Mouse (Mus musculus): Measurements from ENCODE around the gene Snd1.

DNA sequence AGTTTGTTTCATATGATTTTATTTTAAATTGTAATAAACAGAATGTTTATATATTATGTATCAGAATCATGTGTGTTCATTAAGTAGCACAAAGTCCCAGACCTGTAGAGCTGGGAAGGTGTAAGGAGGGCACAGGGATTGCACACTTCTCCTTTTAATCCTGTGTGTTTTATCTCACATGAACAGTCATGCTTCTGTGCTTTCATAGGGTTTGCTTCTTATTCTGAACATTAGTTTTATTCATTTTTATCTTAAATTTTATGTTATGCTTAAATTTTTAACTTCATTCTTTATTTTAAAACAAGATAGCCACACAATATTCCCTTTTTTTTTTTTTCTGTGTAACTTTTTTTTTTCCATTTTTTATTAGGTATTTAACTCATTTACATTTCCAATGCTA, 170.3 kb downstream of the Snd1 start:
- TF ChIP-seq POLR2A (IDR thresholded peaks at IDR 0.05; ENCODE audit: insufficient read length, low read depth) (no peak), E2F4 (IDR thresholded peaks at IDR 0.05; ENCODE audit: insufficient read depth) (no peak), CEBPB (IDR thresholded peaks at IDR 0.05; ENCODE audit: insufficient read depth, poor library complexity, severe bottlenecking) (no peak), POLR2AphosphoS2 (IDR thresholded peaks at IDR 0.05; ENCODE audit: insufficient read length, low read depth) (no peak), MAX (IDR thresholded peaks at IDR 0.05; ENCODE audit: low read depth) (no peak), SRF (IDR thresholded peaks at IDR 0.05; ENCODE audit: control insufficient read depth, insufficient read length, low read depth) (no peak), TCF12 (IDR thresholded peaks at IDR 0.05; ENCODE audit: insufficient read depth, poor library complexity, severe bottlenecking) (no peak), MYOG (IDR thresholded peaks at IDR 0.05; ENCODE audit: control insufficient read depth in 1 of 3, insufficient read depth in 1 of 3, insufficient read length in 2 of 3, low read depth in 2 of 3) (no peak)

Data from myocyte (in vitro differentiated cells).